Mouse (Mus musculus): ENCODE results near the gene Arhgef10l.

- TF ChIP-seq CTCF (IDR thresholded peaks at IDR 0.05; ENCODE audit: low read depth) (no peak), EP300 (IDR thresholded peaks at IDR 0.05; ENCODE audit: low read depth) (no peak)
Observed at GRCm38 (mm10) chr4:140485442-140485841, 180.4 kb downstream of the Arhgef10l start.

Data from liver, postnatal 0 days (tissue).